Mouse (Mus musculus) intestine, postnatal 0 days (tissue): ENCODE measurements at regions not wholly inside any gene's neighbourhood (a gene's known extent, or its start where the extent isn't known, plus 50 kb on each side); places are given as distances from the start of the nearest gene placed in this dataset.

Experiments used
- ATAC-seq: fragments of 200-750 bp; cut with Nextera tagmentation; 2 replicates; pipeline ENCODE4 v1.8.0; 2017; ENCODE audit warnings: mild to moderate bottlenecking, moderate TSS enrichment, moderate library complexity
- H3K27ac ChIP-seq: fragments of 300-500 bp; sonication (generic); 2 replicates; pipeline ENCODE4 v1.5.1; 2014; ENCODE audit warnings: mild to moderate bottlenecking, low read depth, low read length, moderate library complexity
- H3K27me3 ChIP-seq: fragments of 300-500 bp; sonication (generic); replicated peaks from 2 replicates; pipeline ENCODE4 v1.6.1; 2014; ENCODE audit warnings: low read length, mixed read lengths; ENCODE audit not compliant: control insufficient read depth, insufficient read depth
- H3K36me3 ChIP-seq: fragments of 300-500 bp; sonication (generic); 2 replicates; pipeline ENCODE4 v1.6.1; 2014; ENCODE audit warnings: mild to moderate bottlenecking, moderate library complexity; ENCODE audit not compliant: control insufficient read depth, insufficient read depth
- H3K4me1 ChIP-seq: fragments of 300-500 bp; sonication (generic); replicated peaks from 2 replicates; pipeline ENCODE4 v1.6.1; 2014; ENCODE audit warnings: antibody characterized with exemption, low read length, mixed read lengths; ENCODE audit not compliant: control insufficient read depth, insufficient read depth
- H3K4me2 ChIP-seq: fragments of 300-500 bp; sonication (generic); replicated peaks from 2 replicates; pipeline ENCODE4 v1.6.1; 2014; ENCODE audit warnings: low read depth, mild to moderate bottlenecking, moderate library complexity
- H3K4me3 ChIP-seq: fragments of 300-500 bp; sonication (generic); 2 replicates; pipeline ENCODE4 v1.5.1; 2014; ENCODE audit warnings: low read depth, low read length
- H3K9ac ChIP-seq: fragments of 300-500 bp; sonication (generic); 2 replicates; pipeline ENCODE4 v1.6.1; 2014; ENCODE audit warnings: mild to moderate bottlenecking, low read depth, low read length
- H3K9me3 ChIP-seq: fragments of 300-500 bp; sonication (generic); 2 replicates; pipeline ENCODE4 v1.6.1; 2016; ENCODE audit warnings: mixed run types; ENCODE audit not compliant: control insufficient read depth
- CTCF ChIP-seq: sonication (generic); IDR thresholded peaks from 2 replicates; pipeline ENCODE4 v1.5.1; 2016; ENCODE audit warnings: low read depth, mild to moderate bottlenecking, control low read depth, antibody characterized with exemption, moderate library complexity
- WGBS: fragments of 180-500 bp; shearing (Covaris S2); extraction: QIAGEN DNeasy Blood & Tissue Kit; methylation state at CpG from one replicate; pipeline ENCODE4 v1.1.7; 2014; 5-methylcytosine and 5-hydroxymethylcytosine counted together

- no peak overlapping the region for H3K4me3 ChIP-seq
- H3K9ac ChIP-seq, result no peak overlapping the region
- no peaks in the 10 kb centered on the region for H3K36me3 ChIP-seq
- ATAC-seq, result no peak
- no peaks in the 10 kb centered on the region for H3K27me3 ChIP-seq
- H3K9me3 ChIP-seq, result no peaks in the 10 kb centered on the region
- H3K4me1 ChIP-seq, result no peaks in the 10 kb centered on the region
- TF ChIP-seq CTCF, result no peak
- WGBS, result 77% methylated on average over 1 of the region's 1 CpGs
- no peak overlapping the region for H3K27ac ChIP-seq
- H3K4me2 ChIP-seq, result no peak overlapping the region
Measured at GRCm38 (mm10) chr8:27837903-27838302, 390.4 kb downstream of the Poteg start.

GRCm38 (mm10) chr8:27866468-27866995 is 419.1 kb downstream of the Poteg start:
- no peaks in the 10 kb centered on the region for H3K27me3 ChIP-seq
- H3K4me3 ChIP-seq, result no peak overlapping the region
- H3K4me2 ChIP-seq, result no peak overlapping the region
- H3K4me1 ChIP-seq, result no peaks in the 10 kb centered on the region
- ATAC-seq, result no peak
- no peak overlapping the region for H3K9ac ChIP-seq
- no peak overlapping the region for H3K27ac ChIP-seq
- WGBS, result 71% methylated on average over 1 of the region's 1 CpGs
- no peaks in the 10 kb centered on the region for H3K36me3 ChIP-seq
- H3K9me3 ChIP-seq, result no peaks in the 10 kb centered on the region
- TF ChIP-seq CTCF, result no peak

DNA sequence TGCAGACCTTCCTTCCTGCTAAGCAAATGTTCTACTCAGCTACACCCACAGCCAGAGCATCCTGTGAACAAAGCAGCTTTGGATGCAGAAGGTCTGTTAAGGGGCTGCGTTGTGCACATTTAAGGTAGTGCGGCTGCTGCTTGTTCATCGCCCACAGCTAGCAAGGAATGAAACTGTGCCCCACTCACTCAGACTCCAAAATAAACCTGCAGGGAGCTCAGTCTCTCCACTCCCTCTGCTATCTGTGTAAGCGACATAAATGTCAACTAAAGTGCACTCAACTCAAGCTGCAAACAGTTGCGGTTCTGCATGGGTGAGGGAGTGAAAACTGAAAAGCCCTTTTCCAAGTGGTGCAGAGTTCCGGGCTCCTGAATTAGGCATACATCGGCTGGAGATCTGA is 421.1 kb downstream of the Poteg start:
- ATAC-seq, result no peak
- H3K27ac ChIP-seq, result no peak overlapping the region
- H3K36me3 ChIP-seq, result no peaks in the 10 kb centered on the region
- no peak overlapping the region for H3K4me2 ChIP-seq
- WGBS, result 88% methylated on average over 7 of the region's 7 CpGs
- no peaks in the 10 kb centered on the region for H3K27me3 ChIP-seq
- no peak for TF ChIP-seq CTCF
- no peak overlapping the region for H3K9ac ChIP-seq
- H3K4me3 ChIP-seq, result no peak overlapping the region
- H3K4me1 ChIP-seq, result no peaks in the 10 kb centered on the region
- no peaks in the 10 kb centered on the region for H3K9me3 ChIP-seq

DNA sequence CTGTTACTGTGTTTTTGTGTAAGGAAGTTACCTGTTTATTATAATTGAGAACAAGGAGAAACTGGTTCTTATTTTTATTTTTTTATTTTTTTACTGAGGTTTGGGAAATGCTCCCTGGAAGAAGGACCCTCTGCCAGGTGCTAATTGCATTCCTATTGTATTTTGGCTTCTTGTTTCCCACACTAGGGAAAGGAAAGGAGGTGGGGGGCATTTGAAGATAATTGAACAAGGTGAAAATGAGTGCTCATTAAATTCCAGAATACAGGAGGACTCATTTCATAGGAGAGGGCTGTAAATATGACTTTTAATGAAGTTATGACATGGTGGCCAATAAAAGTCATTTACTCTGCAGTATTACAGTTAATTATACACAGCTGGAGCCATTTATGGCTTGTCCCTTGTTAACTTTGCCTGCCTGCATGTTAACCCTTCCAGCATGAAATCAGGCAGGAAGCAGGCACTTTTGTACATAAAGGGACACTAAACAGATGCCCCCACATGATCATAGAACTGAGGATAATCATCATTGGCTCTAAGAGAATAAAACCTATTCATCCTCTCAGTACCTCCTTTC is 430.3 kb downstream of the Poteg start:
- no peaks in the 10 kb centered on the region for H3K27me3 ChIP-seq
- H3K9me3 ChIP-seq, result no peaks in the 10 kb centered on the region
- H3K4me3 ChIP-seq, result no peak overlapping the region
- no peak overlapping the region for H3K27ac ChIP-seq
- H3K4me1 ChIP-seq, result no peaks in the 10 kb centered on the region
- no peaks in the 10 kb centered on the region for H3K36me3 ChIP-seq
- no peak for TF ChIP-seq CTCF
- H3K9ac ChIP-seq, result no peak overlapping the region
- no peak for ATAC-seq
- no peak overlapping the region for H3K4me2 ChIP-seq

DNA sequence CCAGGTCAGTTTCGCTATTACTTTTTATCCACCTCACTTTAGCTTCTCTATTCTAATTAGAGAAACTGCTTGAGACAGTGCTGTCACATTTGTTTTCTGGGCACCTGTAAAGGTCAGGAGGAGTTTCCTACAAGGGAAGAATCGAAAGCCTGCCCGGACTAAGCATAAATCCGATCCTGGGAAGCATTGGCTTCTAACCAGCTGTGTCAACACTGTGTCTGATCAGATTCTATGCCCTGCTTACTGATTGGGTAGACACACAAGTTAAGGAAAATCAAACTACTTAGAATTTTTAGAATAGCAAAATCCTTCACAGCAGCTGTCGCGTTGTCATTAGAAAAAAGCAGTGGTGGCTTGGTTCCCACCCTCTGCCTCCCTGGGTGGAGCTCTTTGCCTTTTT is 441.8 kb downstream of the Poteg start:
- 81% methylated on average over 6 of the region's 6 CpGs for WGBS
- no peak for TF ChIP-seq CTCF
- H3K4me1 ChIP-seq, result no peaks in the 10 kb centered on the region
- no peaks in the 10 kb centered on the region for H3K36me3 ChIP-seq
- H3K27ac ChIP-seq, result no peak overlapping the region
- H3K4me2 ChIP-seq, result no peak overlapping the region
- no peaks in the 10 kb centered on the region for H3K9me3 ChIP-seq
- ATAC-seq, result no peak
- H3K9ac ChIP-seq, result no peak overlapping the region
- H3K4me3 ChIP-seq, result no peak overlapping the region
- H3K27me3 ChIP-seq, result no peaks in the 10 kb centered on the region

DNA sequence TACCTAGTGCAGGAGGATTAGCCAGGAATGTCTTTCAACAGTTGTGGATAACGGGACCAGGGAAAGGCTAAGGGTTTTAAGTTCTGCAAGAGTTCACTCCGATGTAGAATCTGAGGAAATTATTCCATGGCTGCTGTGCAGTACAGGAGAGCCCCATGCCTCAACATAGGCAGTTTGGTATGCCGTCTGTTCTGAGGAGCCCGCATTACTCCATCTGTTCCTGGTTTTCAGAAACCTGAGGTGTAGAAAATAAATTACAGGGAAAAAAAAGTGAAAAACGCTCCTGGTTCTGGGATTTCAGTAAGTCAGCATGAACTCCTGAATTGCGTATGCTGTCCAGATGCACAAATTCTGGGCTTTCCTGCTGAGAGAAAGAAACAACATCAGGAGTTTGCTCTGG is 446.9 kb downstream of the Poteg start:
- Histone ChIP-seq H3K4me1 (no peaks in the 10 kb centered on the region), H3K4me3 (no peak overlapping the region), H3K4me2 (no peak overlapping the region), H3K36me3 (no peaks in the 10 kb centered on the region), H3K27me3 (no peaks in the 10 kb centered on the region), H3K27ac (no peak overlapping the region), H3K9me3 (no peaks in the 10 kb centered on the region), H3K9ac (no peak overlapping the region)
- TF ChIP-seq CTCF, result no peak
- WGBS, result 77% methylated on average over 6 of the region's 6 CpGs
- no peak for ATAC-seq

GRCm38 (mm10) chr8:27900115-27900514 is 452.6 kb downstream of the Poteg start:
- Histone ChIP-seq H3K9me3 (no peaks in the 10 kb centered on the region), H3K27ac (no peak overlapping the region), H3K4me2 (no peak overlapping the region), H3K4me1 (no peaks in the 10 kb centered on the region), H3K4me3 (no peak overlapping the region), H3K36me3 (no peaks in the 10 kb centered on the region), H3K9ac (no peak overlapping the region), H3K27me3 (no peaks in the 10 kb centered on the region)
- TF ChIP-seq CTCF, result no peak
- 76% methylated on average over 2 of the region's 2 CpGs for WGBS
- ATAC-seq, result no peak
